Mouse (Mus musculus): Measurements from ENCODE around the gene Tchp. TPM values are rescaled to one million over a fixed set of nuclear protein-coding genes. Genes with fewer than 3 reads are reported as not detected.

Gene Tchp
- total RNA-seq, 2 experiments from 2014 or later = 12.7 to 19.3 TPM

- Histone ChIP-seq H3K4me3 (no peak overlapping the region), H3K27ac (no peak overlapping the region)
- TF ChIP-seq CTCF (conservative IDR thresholded peaks at IDR 0.05) = peak; percentile 60
- DNase-seq (ENCODE audit: low spot score in 2 of 2) = no peak
These were observed 4.9 kb upstream of the Tchp start for GRCm38 (mm10) chr5:114702403-114703392.

GRCm38 (mm10) chr5:114708491-114708890 lies 931 bp downstream of the Tchp start:
- no peak for DNase-seq (ENCODE audit: low spot score in 2 of 2)
- no peak for TF ChIP-seq CTCF (conservative IDR thresholded peaks at IDR 0.05)
- H3K27ac ChIP-seq = no peak overlapping the region
- peak overlapping the region; percentile 88; the same call in 1 of the 2 replicates for H3K4me3 ChIP-seq

DNA sequence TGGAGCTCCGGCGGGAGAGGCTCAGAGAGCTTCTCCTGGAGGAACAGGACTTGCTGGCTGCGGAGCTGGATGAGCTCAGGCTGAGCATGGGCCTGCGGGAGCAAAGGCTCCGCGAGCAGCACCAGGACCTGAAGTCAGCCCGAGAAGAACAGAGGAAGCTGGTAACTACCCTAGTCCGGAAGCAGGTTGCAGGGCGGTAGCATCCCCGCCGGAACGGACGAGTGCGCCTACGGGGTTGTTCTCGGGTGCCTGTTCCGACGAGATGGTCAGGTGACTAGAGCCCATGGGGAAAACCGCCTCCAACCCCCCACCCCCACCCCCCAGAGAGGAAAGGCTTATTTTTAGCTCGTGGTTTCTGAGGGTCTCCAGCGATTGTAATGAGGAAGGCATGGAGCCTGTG lies 1.8 kb downstream of the Tchp start:
- no peak for DNase-seq (ENCODE audit: low spot score in 2 of 2)
- Histone ChIP-seq H3K27ac (no peak overlapping the region), H3K4me3 (no peak overlapping the region)
- no peak for TF ChIP-seq CTCF (conservative IDR thresholded peaks at IDR 0.05)

- TF ChIP-seq CTCF (conservative IDR thresholded peaks at IDR 0.05) = no peak
- Histone ChIP-seq H3K4me3 (no peak overlapping the region), H3K27ac (no peak overlapping the region)
- no peak for DNase-seq (ENCODE audit: low spot score in 2 of 2)
These were observed 7.0 kb downstream of the Tchp start for GRCm38 (mm10) chr5:114714551-114714950.

GRCm38 (mm10) chr5:114717292-114717691 lies 9.7 kb downstream of the Tchp start:
- no peak for TF ChIP-seq CTCF (conservative IDR thresholded peaks at IDR 0.05)
- DNase-seq (ENCODE audit: low spot score in 2 of 2) = no peak
- no peak overlapping the region for H3K4me3 ChIP-seq
- H3K27ac ChIP-seq = no peak overlapping the region

DNA sequence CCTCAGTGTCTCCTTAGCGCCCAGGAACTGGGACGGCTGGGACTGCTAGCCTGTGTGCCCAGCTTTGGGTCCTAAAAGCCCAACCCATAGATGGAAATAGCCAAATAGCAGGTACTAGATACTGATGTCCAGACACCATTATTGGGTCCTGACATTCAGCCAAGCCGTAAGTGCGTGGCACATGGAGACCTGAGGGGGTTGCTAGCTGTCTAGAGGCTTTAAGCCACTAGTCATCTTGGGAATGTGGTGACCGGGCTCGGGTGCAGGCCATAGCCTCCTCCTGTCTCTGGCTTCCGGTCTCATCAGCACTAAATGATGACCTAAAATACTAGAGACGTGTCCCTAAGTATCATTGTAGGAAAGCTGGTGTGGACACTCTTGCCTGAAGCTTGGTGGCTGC lies 10.4 kb downstream of the Tchp start:
- H3K4me3 ChIP-seq = no peak overlapping the region
- no peak overlapping the region for H3K27ac ChIP-seq
- no peak for DNase-seq (ENCODE audit: low spot score in 2 of 2)
- TF ChIP-seq CTCF (conservative IDR thresholded peaks at IDR 0.05) = no peak

DNA sequence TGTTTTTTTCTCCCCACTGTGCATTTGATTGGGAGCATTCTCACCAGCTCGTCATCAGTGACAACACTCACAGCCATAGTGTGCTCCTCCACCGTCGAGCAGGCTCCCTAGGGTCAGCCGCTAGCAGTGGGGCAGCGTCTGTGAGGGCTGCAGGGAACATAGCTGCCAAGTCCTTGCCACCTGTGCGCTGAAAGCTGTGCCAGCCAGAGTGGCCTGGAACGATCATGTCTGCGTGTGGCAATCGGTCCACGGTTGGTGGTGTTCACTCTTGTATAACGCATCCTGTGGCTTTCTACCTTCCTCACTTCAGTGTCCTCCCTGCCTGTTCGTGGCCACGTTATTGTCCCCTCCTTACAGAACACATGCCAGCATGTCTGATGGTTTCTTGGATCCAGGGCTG lies 10.9 kb downstream of the Tchp start:
- Histone ChIP-seq H3K4me3 (no peak overlapping the region), H3K27ac (no peak overlapping the region)
- no peak for TF ChIP-seq CTCF (conservative IDR thresholded peaks at IDR 0.05)
- DNase-seq (ENCODE audit: low spot score in 2 of 2) = no peak

DNA sequence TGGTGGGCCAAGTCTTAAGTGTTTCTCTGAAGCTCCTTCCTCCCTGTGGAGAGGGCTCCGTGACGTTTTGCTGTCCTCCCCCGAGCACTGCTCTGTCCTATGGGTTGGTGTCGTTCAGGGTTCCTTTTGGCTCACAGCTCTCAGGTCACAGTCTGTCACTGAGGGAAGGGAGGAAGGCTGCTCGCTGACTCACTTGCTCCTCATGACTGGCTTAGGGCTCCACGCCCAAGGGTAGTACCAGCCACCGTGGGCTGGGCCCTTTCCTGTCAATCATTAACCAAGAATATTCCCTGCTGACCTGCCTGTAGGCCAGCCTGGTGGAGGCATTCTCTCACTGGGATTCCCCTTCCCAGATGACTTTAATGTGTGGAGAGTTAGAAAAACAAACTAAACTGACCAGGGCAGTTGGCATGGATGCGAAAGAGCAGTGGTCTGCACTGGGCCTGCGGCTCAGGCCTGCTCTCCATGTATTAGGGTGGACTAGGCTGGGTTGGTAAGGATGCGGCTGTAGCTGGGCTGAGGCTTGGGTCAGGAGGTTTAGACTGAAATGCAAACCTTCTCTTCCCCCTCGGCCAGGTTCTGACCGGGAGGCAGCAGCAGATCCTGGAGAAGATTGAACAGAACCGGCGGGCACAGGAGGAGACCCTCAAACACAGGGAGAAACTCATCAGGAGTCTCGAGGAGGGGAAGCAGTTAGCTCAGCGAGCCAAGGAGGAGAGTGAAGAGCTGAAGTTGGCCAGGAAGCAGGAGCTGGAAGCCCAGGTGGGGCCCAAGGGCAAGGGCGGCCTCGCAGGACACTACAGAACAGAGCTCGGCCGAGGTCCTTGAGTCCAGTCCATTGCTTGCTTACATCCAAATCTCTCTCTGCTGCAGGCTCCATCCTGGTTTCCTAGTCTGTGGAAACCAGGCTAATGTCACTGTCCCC lies 11.7 kb downstream of the Tchp start:
- TF ChIP-seq CTCF (conservative IDR thresholded peaks at IDR 0.05) = no peak
- H3K4me3 ChIP-seq = no peak overlapping the region
- no peak overlapping the region for H3K27ac ChIP-seq
- DNase-seq (ENCODE audit: low spot score in 2 of 2) = no peak

DNA sequence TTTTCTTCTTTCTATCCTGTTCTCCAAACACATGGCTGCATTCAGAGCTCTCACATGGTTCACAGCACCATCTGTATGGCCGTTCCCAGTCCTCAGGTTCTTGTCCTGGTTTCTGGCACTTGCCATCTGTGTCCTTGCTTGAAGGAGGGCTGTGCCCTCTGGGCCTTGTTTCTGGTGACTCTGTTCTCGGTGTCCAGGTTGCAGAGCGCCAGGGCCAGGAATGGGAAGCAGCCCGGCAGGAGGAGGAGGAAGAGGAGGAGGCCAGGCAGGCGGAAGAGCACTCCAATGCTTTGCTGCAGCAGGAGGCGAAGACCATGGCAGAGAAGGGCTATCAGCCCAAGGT lies 12.3 kb downstream of the Tchp start:
- no peak for TF ChIP-seq CTCF (conservative IDR thresholded peaks at IDR 0.05)
- H3K4me3 ChIP-seq = no peak overlapping the region
- no peak overlapping the region for H3K27ac ChIP-seq
- no peak for DNase-seq (ENCODE audit: low spot score in 2 of 2)

GRCm38 (mm10) chr5:114720784-114721183 lies 13.2 kb downstream of the Tchp start:
- DNase-seq (ENCODE audit: low spot score in 2 of 2) = no peak
- no peak for TF ChIP-seq CTCF (conservative IDR thresholded peaks at IDR 0.05)
- Histone ChIP-seq H3K27ac (no peak overlapping the region), H3K4me3 (no peak overlapping the region)

DNA sequence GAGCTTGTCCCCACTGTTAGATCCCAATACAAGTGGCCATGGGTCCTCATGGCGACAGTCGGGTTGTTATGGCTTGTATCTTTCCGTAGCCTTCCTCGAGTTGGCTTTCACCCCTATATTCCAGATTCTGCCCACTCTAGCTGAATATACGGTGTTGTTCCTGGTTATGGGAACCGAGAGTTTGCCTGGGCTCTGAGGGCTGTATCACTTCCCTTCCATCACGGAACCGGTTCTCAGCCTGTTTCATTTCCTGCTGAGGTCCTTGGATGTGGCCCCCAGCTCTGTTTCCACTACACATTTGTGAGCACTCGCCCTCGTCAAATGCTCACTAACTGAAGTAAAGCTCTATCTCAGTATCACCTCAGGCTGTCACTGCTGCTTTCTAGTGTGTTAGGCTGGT lies 14.4 kb downstream of the Tchp start:
- no peak for DNase-seq (ENCODE audit: low spot score in 2 of 2)
- Histone ChIP-seq H3K27ac (no peak overlapping the region), H3K4me3 (no peak overlapping the region)
- no peak for TF ChIP-seq CTCF (conservative IDR thresholded peaks at IDR 0.05)

- H3K27ac ChIP-seq = no peak overlapping the region
- TF ChIP-seq CTCF (conservative IDR thresholded peaks at IDR 0.05) = no peak
- H3K4me3 ChIP-seq = no peak overlapping the region
- no peak for DNase-seq (ENCODE audit: low spot score in 2 of 2)
These were observed 15.3 kb downstream of the Tchp start for GRCm38 (mm10) chr5:114722846-114723245.

- no peak for TF ChIP-seq CTCF (conservative IDR thresholded peaks at IDR 0.05)
- DNase-seq (ENCODE audit: low spot score in 2 of 2) = no peak
- no peak overlapping the region for H3K4me3 ChIP-seq
- H3K27ac ChIP-seq = no peak overlapping the region
These were observed 20.6 kb downstream of the Tchp start for GRCm38 (mm10) chr5:114728160-114728559.
